Mouse (Mus musculus) left cerebral cortex, adult 2 months (tissue): Measurements from ENCODE around the gene Nrbf2. TPM values are rescaled to one million over a fixed set of nuclear protein-coding genes. Genes with fewer than 3 reads are reported as not detected.

Experiments used
- DNase-seq, 2 experiments: peaks; one replicate each; pipeline ENCODE4 v3.0.0; 2021 to 2022; ENCODE audit warnings: low spot score in 2 of 2, mixed read lengths in 1 of 2; ENCODE audit errors: extremely low spot score in 1 of 2
- H3K27ac ChIP-seq: fragments of 200-600 bp; 2 replicates; pipeline ENCODE4 v1.8.1; 2022
- H3K4me3 ChIP-seq: fragments of 200-600 bp; 2 replicates; pipeline ENCODE4 v1.8.1; 2022
- CTCF ChIP-seq: fragments of 200-600 bp; IDR thresholded peaks from 2 replicates; pipeline ENCODE4 v1.8.1; 2022; ENCODE audit warnings: antibody characterized with exemption, mild to moderate bottlenecking, moderate library complexity
- intact Hi-C: fragments of 180-260 bp; cut with DNase I; formaldehyde crosslinking; loops from one replicate; pipeline ENCODE4 v1.15.1; 2025
- long read RNA-seq, 2 experiments: library from polyadenylated mRNA; stranded (forward); transcript quantifications; one replicate each; pipeline ENCODE4 v2.0.0; 2021; ENCODE audit warnings: borderline mapping rate in 2 of 2
- total RNA-seq, 2 experiments: library from RNA; stranded (reverse); gene quantifications; 2 replicates each; pipeline ENCODE4 v1.2.3; 2021

The Nrbf2 gene
- 10 to 100 TPM; 19.4 to 20.1 TPM for total RNA-seq
- long read RNA-seq, experiment 1, transcript Nrbf2-201 (4 exons, 1,813 nt), result major isoform, 41 of 46 reads
- long read RNA-seq, experiment 1, partial matches to known transcripts, result 1 of 46 reads
- long read RNA-seq, experiment 1, other reads (novel, unspliced or antisense), result 4 of 46 reads
- long read RNA-seq, experiment 2, transcript Nrbf2-201 (4 exons, 1,813 nt), result major isoform, 25 of 27 reads
- long read RNA-seq, experiment 2, partial matches to known transcripts, result 0 of 27 reads
- long read RNA-seq, experiment 2, other reads (novel, unspliced or antisense), result 2 of 27 reads

DNA sequence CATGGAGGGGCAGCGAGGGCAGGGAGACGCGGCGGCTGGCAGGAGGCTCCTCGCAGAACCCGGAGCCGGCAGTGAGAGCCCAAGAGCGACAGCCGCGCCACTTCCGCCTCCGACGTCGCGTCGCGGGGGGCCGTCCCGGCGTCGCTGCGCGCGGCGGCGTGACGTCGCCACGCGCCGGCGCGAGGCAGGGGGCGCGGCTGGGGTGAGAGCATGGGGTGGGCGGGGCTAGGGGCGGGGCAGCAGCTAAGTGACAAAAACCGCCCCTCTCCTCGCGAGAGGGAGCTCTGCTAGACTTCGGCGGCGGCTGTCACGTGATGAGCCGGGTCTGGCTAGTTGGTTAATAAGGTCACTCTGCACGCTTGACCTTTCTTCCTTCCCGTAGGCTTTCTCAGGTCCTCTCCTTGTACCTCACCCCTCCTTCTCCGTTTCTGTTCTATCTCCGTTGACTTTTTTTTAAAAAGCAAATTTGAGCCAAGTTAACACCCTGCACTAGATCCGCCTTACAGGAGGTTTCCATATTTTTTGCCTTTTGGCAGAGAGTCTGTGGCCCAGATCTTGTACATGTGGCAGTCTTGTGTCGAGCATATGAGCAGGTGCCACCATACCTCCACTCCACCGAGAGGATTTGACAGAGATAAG lies at the start of gene Nrbf2:
Gene Nrbf2 (minus strand): TSS at position 130 of the 639 bp plus-strand sequence.
- intact Hi-C loops, result no loop called here
- DNase-seq, result peak; percentile 74 to 84
- TF ChIP-seq CTCF, result no peak
- peak within 1 kb of the TSS; percentile 91 for H3K4me3 ChIP-seq
- peak within 1 kb of the TSS; percentile 82 for H3K27ac ChIP-seq

- DNase-seq, result no peak
- H3K4me3 ChIP-seq, result no peak overlapping the region
- H3K27ac ChIP-seq, result no peak overlapping the region
- no peak for TF ChIP-seq CTCF
- intact Hi-C loops, result no loop called here
These were observed 45.5 kb upstream of the Nrbf2 start for GRCm38 (mm10) chr10:67330580-67330979.

DNA sequence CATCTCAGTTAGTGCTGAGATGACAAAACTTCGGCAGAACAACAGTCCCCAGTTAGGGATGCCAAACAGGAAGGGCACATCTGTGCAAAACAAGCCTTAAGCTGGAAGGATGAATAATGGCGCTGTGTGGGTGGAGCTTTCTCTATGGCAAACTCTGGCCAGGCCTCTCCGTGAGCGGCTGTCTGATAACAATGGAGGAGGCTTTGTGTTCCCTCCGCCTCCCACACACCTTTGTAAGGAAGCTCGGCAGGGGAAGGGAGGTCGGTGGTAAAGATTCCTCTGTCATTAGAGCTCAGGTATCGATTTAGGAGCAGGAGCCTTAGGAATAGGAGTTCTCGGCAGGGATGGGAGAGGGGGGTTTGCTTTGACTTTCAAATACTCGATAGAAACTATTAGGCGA lies 44.6 kb upstream of the Nrbf2 start:
- intact Hi-C loops, result no loop called here
- no peak overlapping the region for H3K27ac ChIP-seq
- TF ChIP-seq CTCF, result no peak
- no peak overlapping the region for H3K4me3 ChIP-seq
- DNase-seq, result no peak

GRCm38 (mm10) chr10:67328208-67328607 lies 43.1 kb upstream of the Nrbf2 start:
- TF ChIP-seq CTCF, result no peak
- DNase-seq, result no peak
- Histone ChIP-seq H3K4me3 (no peak overlapping the region), H3K27ac (no peak overlapping the region)
- intact Hi-C loops, result no loop called here

- TF ChIP-seq CTCF, result no peak
- Histone ChIP-seq H3K4me3 (no peak overlapping the region), H3K27ac (no peak overlapping the region)
- intact Hi-C loops, result no loop called here
- no peak for DNase-seq
These were observed 38.9 kb upstream of the Nrbf2 start for GRCm38 (mm10) chr10:67324036-67324435.

- DNase-seq, result no peak
- Histone ChIP-seq H3K27ac (no peak overlapping the region), H3K4me3 (no peak overlapping the region)
- no peak for TF ChIP-seq CTCF
- intact Hi-C loops, result no loop called here
These were observed 36.3 kb upstream of the Nrbf2 start for GRCm38 (mm10) chr10:67321396-67321795.

DNA sequence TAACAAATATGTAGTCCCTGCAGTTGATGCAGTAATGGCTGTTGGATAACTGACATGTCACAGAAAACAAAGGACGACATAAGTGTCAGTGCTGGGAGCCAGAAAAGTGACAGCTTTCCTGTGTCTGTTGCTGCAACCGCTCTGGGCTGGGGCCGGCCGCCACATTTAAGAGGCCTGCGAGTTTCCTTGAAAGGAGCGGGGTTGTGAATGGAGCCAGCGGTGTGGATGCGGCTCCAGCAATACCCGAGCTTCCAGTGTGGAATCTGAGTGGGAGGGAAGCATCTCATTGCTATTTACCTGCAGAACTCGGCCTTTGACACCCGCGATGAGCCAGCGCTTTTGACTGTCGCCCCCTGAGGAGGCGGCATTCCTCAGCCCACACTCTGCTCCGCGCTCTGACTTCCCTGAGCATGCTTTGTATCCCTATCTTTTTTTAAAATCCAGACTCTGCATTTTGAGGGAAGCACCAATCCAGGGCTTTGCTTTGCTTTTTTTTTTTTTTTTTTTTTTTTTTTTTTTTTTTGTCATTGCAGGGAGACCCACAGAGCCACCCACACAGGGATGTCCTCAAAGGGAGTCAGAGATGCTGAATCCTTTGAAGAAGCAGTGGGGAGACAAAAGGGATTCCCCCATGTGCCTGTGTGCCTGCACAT lies 35.2 kb upstream of the Nrbf2 start:
- DNase-seq, result no peak
- intact Hi-C loops, result no loop called here
- H3K4me3 ChIP-seq, result no peak overlapping the region
- TF ChIP-seq CTCF, result no peak
- no peak overlapping the region for H3K27ac ChIP-seq

- no peak for DNase-seq
- no peak overlapping the region for H3K4me3 ChIP-seq
- intact Hi-C loops, result loop anchor here (5.0 to 10.0 kb wide), 2 partner anchors 163 to 676 kb away; no protein-coding TSS in a partner anchor
- no peak overlapping the region for H3K27ac ChIP-seq
- TF ChIP-seq CTCF, result peak; percentile 27
These were observed 34.1 kb upstream of the Nrbf2 start for GRCm38 (mm10) chr10:67319016-67319725.

GRCm38 (mm10) chr10:67317931-67318460 lies 32.9 kb upstream of the Nrbf2 start:
- no peak for DNase-seq
- intact Hi-C loops, result loop anchor here (5.0 to 10.0 kb wide), 2 partner anchors 164 to 677 kb away; no protein-coding TSS in a partner anchor
- TF ChIP-seq CTCF, result no peak
- Histone ChIP-seq H3K4me3 (no peak overlapping the region), H3K27ac (no peak overlapping the region)

DNA sequence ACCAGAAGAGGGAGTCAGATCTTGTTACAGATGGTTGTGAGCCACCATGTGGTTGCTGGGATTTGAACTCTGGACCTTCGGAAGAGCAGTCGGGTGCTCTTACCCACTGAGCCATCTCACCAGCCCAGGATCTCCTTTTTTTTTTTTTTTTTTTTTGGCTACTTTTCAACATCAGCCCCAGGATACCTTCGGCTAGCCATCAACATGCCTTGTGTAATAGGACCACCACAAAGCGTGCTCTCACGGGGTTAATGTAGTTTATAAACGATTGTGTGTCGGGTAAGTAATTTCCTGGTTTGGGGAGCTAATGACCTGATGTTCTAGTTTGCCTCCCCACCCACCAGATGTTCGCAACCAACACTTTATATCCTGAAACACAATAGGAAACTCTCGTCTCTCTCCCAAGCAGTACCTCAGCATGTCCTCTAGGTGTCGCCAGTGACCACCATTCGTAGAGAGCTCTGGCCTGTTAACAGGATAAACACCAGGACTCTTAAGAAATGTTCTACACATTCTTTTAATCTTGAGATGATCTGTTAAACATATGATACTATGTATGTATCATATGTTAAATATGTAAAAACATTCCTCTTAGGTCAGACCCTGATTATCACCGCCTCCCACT lies 29.8 kb upstream of the Nrbf2 start:
- no peak overlapping the region for H3K27ac ChIP-seq
- peak; percentile 41 to 60 for DNase-seq
- intact Hi-C loops, result loop anchor here (1.0 to 10.0 kb wide), 7 partner anchors 167 to 680 kb away; no protein-coding TSS in a partner anchor

DNA sequence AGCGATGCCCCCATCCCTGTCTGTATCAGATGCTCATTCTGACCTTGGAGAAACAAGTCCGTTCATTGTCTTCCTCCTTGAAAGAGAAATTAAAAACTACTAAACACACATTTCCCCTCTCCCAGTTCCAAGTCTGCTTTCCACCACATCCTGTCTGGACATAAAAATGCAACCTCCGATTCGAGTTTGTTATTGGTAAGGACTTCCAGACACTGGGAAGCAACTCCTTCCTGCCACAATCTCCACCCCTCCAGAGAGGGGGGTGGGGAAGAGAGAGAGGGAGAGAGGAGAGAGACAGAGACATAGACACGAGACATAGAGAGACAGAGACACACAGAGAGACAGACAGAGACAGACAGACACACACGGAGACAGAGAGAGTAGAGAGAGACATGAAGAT lies 27.4 kb upstream of the Nrbf2 start:
- no peak overlapping the region for H3K4me3 ChIP-seq
- no peak for TF ChIP-seq CTCF
- no peak for DNase-seq
- H3K27ac ChIP-seq, result no peak overlapping the region
- intact Hi-C loops, result loop anchor here (10.0 kb wide), 1 partner anchor 682 kb away; no protein-coding TSS in a partner anchor

More for the DNA sequence above, 29.8 kb upstream of the Nrbf2 start:
- no peak overlapping the region for H3K4me3 ChIP-seq
- TF ChIP-seq CTCF, result peak; percentile 98
